Mouse (Mus musculus) ES-Bruce4 (cell line): ENCODE measurements around the gene Uxs1. TPM values are rescaled to one million over a fixed set of nuclear protein-coding genes. Genes with fewer than 3 reads are reported as not detected.

Experiments
- H3K27ac ChIP-seq: 2 replicates; pipeline ENCODE4 v1.5.1; 2012; ENCODE audit warnings: low read length, inconsistent platforms; ENCODE audit not compliant: insufficient read depth
- H3K27me3 ChIP-seq: 2 replicates; pipeline ENCODE4 v1.6.1; 2012; ENCODE audit warnings: mild to moderate bottlenecking, low read length, inconsistent platforms; ENCODE audit not compliant: control insufficient read depth, poor library complexity, insufficient read depth, severe bottlenecking
- H3K36me3 ChIP-seq: 2 replicates; pipeline ENCODE4 v1.6.1; 2012; ENCODE audit warnings: inconsistent platforms, mild to moderate bottlenecking, low read length, moderate library complexity; ENCODE audit not compliant: control insufficient read depth, poor library complexity, insufficient read depth, severe bottlenecking
- H3K4me1 ChIP-seq: one replicate; pipeline ENCODE4 v1.8.1; 2011; ENCODE audit warnings: low read length; ENCODE audit not compliant: control insufficient read depth, insufficient read depth
- H3K4me3 ChIP-seq: 2 replicates; pipeline ENCODE4 v1.5.1; 2011; ENCODE audit warnings: low read depth, mild to moderate bottlenecking, low read length
- H3K9ac ChIP-seq: 2 replicates; pipeline ENCODE4 v1.6.1; 2012; ENCODE audit warnings: low read depth, mild to moderate bottlenecking, inconsistent platforms; ENCODE audit not compliant: poor library complexity, severe bottlenecking
- H3K9me3 ChIP-seq: replicated peaks from 2 replicates; pipeline ENCODE4 v1.6.1; 2012; ENCODE audit warnings: mild to moderate bottlenecking, low read length, inconsistent platforms; ENCODE audit not compliant: control insufficient read depth, poor library complexity, insufficient read depth, severe bottlenecking
- CTCF ChIP-seq: IDR thresholded peaks from one replicate; pipeline ENCODE4 v1.8.1; 2011; ENCODE audit warnings: low read depth, low read length
- EP300 ChIP-seq: IDR thresholded peaks from 2 replicates; pipeline ENCODE4 v1.6.1; 2011; ENCODE audit warnings: low read depth, low read length; ENCODE audit not compliant: insufficient read depth
- POLR2A ChIP-seq: IDR thresholded peaks from one replicate; pipeline ENCODE4 v1.8.1; 2011; ENCODE audit warnings: low read length; ENCODE audit not compliant: insufficient read depth
- polyA plus RNA-seq: library from polyadenylated mRNA; stranded (reverse); fragments of >200 nt; gene quantifications from 2 replicates; pipeline ENCODE4 v1.2.4, GENCODE M21; 2011; ENCODE audit warnings: low read depth; ENCODE audit not compliant: missing spikeins, insufficient read depth, insufficient read length

Uxs1 gene
- polyA plus RNA-seq, 1 experiment, result 24.4 TPM

DNA sequence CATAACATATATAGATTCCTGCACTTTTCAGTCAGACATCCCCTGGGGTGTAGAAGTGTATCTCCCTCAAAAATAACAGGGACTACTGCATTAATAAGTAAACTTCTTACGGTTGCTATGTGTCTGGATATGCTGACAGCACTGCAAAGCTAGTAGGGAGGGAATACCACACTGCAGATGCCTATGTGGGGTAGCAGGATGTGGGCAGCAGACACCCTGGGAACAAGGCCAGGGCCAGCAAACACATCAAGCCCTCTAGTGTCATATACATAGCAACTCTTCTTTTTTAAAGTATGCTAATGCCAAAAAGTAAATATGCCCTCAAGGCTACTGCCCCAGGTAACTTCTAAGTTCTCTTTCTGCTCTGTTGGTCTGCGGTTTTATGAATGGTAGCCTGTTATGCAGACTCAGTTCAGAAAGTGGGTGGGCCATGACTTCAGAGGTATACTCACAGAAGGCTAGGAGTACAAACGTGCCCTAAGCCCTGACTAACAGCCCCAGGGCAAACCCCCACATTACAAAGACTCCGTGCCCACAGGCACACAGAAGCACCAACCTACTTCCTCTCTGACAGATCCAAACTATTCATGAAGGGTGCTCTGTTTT is 59.1 kb downstream of the Uxs1 start:
- Histone ChIP-seq H3K4me3 (no peak overlapping the region), H3K27me3 (no peaks in the 10 kb centered on the region), H3K9me3 (no peaks in the 10 kb centered on the region), H3K36me3 (no peaks in the 10 kb centered on the region; the same call in 1 of the 2 replicates), H3K27ac (no peak overlapping the region), H3K4me1 (no peaks in the 10 kb centered on the region), H3K9ac (no peak overlapping the region)
- TF ChIP-seq EP300, result no peak
- TF ChIP-seq CTCF, result no peak
- no peak for TF ChIP-seq POLR2A

DNA sequence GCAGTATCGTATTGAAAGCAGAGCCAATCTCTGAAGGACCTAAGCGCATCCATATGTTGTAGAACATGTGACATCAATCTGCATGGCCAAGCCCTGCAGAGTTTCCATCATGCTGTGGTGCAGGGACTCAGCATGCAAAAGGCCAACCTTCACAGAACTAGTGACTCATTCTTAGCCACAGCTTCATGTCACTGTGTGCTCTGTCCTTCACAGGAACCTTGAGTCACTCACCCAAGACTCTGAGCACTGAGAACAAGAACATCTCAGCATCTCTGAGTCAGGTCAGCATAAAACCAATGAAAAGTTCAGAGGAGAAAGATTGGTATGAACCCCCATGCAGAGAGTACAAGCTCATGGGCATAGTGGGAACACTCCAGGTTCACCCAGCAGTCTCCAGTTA is 61.3 kb downstream of the Uxs1 start:
- Histone ChIP-seq H3K9ac (no peak overlapping the region), H3K9me3 (no peaks in the 10 kb centered on the region), H3K27ac (no peak overlapping the region), H3K27me3 (no peaks in the 10 kb centered on the region), H3K4me1 (no peaks in the 10 kb centered on the region), H3K36me3 (no peaks in the 10 kb centered on the region), H3K4me3 (no peak overlapping the region)
- TF ChIP-seq EP300, result no peak

DNA sequence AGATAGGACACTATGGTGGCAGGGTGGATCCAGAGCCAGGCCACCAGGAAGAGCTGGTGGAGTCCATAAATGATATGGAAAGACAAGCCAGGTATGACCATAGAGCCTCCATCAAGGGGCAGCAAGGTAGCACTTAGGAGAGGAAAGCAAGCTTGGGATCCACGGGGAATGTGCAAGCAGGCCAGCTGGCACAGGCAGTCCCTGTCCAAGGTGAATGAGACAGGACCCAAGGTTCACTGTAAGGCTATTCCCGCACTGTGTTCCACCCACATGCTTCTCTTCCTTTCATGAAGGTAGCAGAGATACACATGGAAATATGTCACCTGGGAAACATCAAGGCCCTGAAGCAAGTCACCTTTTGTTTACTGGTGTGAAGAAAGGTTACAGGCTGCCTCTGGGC is 63.1 kb downstream of the Uxs1 start:
- Histone ChIP-seq H3K27ac (no peak overlapping the region), H3K27me3 (no peaks in the 10 kb centered on the region), H3K36me3 (no peaks in the 10 kb centered on the region), H3K4me3 (no peak overlapping the region), H3K9me3 (no peaks in the 10 kb centered on the region), H3K9ac (no peak overlapping the region), H3K4me1 (no peaks in the 10 kb centered on the region)
- TF ChIP-seq POLR2A (no peak), EP300 (no peak), CTCF (no peak)

DNA sequence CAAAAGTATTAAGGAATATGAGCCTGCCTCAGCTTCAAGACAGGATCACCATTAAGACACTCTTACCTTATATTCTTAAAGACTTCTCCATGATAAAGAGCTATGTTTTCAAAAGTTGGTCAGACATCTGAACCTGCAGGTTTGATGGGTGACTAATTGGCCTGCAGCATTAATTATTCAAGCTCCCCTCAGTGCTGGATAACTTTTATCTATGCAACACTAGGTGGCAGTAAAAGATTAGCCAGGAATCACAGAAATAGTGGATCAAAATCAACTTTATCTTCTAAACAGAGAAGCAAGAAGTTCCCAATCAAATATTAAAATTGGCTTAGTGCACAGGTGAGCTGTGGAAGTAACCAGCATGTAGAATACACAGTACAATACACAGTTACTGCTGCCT is 67.5 kb downstream of the Uxs1 start:
- no peak overlapping the region for H3K27ac ChIP-seq
- no peaks in the 10 kb centered on the region for H3K27me3 ChIP-seq
- no peak overlapping the region for H3K4me3 ChIP-seq
- no peaks in the 10 kb centered on the region for H3K36me3 ChIP-seq
- no peak for TF ChIP-seq POLR2A
- no peak for TF ChIP-seq CTCF
- TF ChIP-seq EP300, result no peak
- no peaks in the 10 kb centered on the region for H3K4me1 ChIP-seq
- H3K9me3 ChIP-seq, result no peaks in the 10 kb centered on the region
- no peak overlapping the region for H3K9ac ChIP-seq

DNA sequence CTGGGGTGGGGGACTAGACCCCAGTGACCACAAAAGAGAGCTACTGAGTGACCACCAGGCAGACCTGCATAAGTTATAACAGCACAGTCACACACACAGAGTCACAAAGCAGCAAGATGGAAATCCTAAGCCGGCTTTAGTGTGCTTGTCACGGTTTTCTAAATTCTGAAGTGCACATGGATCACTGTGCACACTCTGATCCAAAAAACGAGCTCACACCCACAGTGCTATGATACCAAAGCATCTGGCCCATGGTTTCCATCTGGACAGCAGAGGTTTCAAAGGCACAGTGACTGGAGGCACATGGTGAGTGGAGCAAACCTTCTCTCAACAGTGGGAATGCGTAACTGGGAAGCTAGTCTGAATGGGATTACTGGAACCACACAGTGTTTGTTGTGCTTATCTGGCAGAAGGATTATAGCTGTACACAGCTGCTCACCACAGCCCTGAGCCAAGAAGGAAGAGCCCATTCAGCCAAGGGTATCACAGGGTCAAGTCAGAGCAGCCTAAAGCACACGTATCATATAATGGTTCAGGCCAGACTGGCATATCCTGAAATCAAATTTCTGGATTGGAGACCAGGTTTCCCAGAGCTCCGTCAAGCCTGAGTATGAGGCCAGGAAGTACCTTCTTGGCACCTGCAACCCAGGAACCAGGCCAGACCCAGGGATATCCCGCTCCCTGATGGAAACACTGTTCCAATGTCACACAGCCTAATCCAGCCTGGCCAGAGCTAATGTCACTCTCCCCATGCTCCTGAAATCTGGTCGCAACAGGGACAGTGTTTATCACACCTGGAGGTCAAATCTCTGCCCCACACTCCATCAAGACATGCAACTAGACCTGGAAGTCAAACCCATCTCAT is 72.9 kb downstream of the Uxs1 start:
- H3K4me1 ChIP-seq, result no peaks in the 10 kb centered on the region
- TF ChIP-seq POLR2A (no peak), EP300 (no peak), CTCF (no peak)
- no peaks in the 10 kb centered on the region for H3K9me3 ChIP-seq
- H3K27ac ChIP-seq, result no peak overlapping the region
- H3K36me3 ChIP-seq, result no peaks in the 10 kb centered on the region; the same call in 1 of the 2 replicates
- no peaks in the 10 kb centered on the region for H3K27me3 ChIP-seq
- H3K4me3 ChIP-seq, result no peak overlapping the region
- H3K9ac ChIP-seq, result no peak overlapping the region

DNA sequence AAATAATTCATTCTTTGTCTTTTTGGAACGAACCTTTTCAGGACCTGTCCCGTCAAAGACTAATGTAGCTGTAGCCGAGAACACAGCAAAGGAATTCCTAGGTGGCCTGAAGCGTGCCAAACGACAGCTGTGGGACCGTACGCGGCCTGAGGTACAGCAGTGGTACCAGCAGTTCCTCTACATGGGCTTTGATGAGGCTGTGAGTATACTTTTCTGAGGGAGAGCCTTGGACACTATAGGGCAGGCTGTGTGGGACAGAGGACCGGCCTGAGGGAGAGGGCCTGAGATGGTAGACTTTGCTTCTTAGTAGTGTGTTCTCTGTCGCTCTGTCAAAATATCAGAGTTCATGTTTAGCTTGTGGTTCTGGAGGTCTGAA is 89.1 kb downstream of the Uxs1 start:
- Histone ChIP-seq H3K27ac (no peak overlapping the region), H3K27me3 (no peaks in the 10 kb centered on the region), H3K36me3 (no peaks in the 10 kb centered on the region), H3K9me3 (no peaks in the 10 kb centered on the region), H3K4me3 (no peak overlapping the region), H3K9ac (no peak overlapping the region), H3K4me1 (no peaks in the 10 kb centered on the region)
- TF ChIP-seq POLR2A (no peak), CTCF (no peak), EP300 (no peak)
